Mouse (Mus musculus): ENCODE results near the gene Cdh23.

Gene Cdh23

DNA sequence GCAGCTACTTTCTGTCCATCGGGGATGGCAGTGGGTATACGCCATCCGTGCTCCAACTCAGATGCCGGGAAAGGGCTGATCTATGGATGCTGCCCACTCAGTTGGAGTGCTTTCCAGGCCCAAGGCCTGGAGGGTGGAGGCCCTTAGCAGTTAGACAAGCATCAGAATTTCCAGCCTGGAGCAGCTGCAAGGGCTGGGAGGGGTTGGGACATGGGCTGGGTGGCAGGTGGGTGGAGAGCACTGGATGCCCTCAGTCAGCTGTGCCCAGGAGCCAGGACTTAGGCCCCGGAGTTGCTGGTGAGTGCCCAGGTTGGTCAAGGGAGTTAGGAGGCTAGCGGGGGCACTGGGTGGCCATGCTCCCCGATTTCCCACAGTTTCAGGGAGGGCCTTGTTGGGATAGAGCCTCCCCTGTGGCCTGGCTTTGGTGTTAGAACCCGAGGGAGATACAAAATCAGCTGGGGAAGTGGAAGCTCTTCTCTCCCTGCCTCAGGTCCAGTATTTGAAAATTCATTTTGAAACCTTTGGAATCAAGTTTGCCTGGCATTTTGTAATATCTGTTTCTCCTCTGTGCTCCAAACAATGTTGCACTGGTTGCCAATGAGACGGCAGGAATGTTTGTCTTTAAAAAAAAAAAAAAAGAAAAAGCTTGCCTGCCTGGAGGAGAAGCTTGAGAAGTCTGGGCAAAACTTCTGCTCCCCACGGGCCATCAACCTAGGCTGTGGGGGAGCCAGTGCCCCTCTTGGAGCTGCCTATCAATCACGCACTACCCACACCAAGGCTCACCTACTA is 295.6 kb downstream of the Cdh23 start:
- DNase-seq (ENCODE audit: low read depth, low spot score), result no peak

DNA sequence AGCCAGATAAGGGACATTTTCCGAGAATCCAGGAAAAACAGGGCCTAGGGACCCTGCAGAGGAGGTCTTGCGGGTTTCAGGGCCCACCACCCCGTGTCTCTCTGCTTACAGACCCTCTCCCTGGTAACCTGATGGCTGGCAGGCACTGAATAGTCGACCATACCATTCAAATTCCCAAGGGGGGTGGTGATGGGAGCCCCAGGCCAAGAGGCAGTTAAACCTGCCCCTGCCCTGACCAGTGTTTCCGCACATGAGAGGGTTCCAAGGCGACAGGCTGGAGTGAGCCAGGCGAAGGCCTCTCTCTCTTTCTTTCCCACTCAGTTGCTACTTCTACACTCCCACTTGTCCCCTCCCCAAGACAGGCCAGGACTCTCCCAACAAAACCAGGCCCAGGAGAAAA is 296.8 kb downstream of the Cdh23 start, which contains the start of gene Gm17455:
Gene Gm17455, plus strand, starts transcription at position 278 of the 400 bp plus-strand sequence.
- DNase-seq (ENCODE audit: low read depth, low spot score), result no peak

DNA sequence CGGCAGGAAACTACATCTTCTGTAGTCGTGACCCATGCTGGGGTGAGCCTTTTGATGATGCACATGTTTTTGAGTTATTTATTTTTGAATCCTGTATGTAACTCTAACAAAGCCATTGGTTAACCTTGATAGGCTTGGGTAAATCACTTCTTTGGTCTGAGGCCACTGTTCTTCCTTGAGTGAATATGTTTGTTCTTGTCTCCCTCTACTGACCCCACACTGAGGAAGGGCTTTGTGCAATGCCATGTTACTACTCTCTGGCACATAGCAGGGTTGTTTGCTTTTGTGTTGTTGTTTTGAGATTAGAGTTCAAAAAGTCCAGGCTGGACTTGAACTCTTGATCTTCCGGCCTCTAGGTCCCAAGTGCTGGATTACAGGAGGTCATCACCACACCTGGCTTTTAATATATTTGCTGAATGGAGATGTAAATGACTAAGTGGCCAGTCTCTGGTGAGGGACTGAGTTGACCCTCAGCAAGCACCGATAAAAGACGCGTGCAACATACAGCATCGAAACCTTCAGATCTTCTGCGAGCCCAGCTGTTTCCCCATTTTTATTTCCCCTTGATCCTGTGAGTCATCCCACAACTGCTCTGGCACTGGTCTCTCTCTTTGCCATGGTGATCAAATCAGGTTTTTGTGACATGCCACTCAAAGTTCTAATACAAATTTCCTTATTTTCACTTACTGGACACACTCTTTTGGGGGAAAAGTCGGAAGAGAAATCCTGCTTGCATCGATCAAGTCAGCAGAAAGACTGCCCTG is 298.1 kb downstream of the Cdh23 start:
- DNase-seq (ENCODE audit: low read depth, low spot score), result no peak

DNA sequence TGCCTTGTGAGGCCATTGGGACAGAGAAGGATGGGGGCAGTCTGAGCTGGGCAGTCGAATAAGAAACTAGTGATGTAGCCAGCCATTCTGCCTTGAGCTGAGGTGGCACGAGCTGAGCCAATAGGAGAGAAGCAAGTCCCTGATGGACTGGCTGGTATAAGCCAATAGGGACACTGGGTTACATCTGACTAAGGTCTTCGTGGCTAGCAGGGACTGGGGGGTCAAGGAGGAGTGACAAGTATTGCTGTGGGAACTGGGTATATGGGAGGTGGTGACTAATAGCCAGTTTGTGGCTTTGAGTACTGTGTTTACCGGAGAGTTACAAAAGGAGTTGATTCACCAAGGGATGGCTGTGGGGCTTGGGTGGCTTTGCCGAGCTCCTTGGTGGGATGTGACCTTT is 300.7 kb downstream of the Cdh23 start:
- DNase-seq (ENCODE audit: low read depth, low spot score), result no peak

DNA sequence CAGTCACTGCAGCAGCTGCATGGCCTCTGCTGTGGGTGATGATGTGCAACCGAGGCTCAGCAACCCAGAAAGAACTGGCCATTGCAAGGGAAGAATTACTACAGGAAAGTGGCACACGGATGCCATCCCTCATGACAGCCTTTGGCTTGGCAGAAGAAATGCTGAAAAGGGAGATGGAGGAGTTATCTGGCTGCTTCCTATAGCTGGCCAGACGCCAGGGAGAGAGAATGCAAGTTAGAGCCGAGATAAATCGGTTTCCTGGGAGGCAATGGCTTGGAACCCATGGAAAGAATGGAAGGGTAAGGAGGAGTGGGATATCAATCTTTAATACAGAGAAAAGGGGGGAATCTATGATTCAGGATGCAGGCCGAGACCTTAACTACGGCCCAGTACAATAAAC is 301.4 kb downstream of the Cdh23 start:
- no peak for DNase-seq (ENCODE audit: low read depth, low spot score)

DNA sequence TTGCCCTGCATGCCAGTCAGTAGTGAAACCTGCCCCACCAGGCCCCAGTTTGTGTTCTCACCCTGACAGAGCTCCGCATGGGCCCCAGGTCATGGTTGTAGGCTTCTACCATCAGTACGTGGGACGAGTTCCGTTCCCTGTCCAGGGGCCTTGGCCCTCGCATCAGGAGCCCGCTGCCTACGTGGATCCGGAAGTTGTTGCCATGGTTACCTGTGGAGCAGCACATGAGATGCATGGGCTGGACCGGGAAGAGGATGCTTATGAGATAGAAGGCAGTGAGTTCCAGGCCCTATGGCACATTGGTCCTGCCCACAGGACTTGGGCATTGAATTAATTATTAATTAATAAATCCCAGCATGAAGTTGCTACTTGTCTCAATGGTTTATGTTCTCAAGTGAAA is 304.6 kb downstream of the Cdh23 start:
- DNase-seq (ENCODE audit: low read depth, low spot score), result no peak

DNA sequence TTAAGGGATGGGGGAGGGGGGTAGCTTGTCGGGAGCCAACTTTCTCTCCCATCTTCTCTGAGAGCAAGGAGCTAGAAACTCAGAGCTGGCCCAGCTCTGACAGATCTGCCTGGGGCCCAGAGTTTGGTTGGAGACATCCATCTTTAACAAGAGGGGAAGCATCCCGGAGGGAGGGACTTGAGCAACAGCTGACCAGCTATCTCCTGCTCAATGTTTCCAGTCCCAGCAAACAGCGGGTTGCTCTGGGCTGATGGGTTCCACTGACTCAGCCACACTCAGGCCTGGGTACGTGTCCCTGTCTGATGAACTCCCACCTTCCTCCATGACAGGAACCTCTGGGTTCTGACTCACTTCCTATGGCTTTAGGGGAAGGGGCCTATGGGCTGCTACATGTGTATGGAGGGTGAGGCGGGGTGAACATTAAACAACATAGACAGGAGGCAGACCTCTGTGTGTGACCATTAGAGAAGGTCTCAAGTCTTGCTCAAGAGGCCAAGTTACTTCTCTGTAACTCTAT is 305.3 kb downstream of the Cdh23 start:
- no peak for DNase-seq (ENCODE audit: low read depth, low spot score)

DNA sequence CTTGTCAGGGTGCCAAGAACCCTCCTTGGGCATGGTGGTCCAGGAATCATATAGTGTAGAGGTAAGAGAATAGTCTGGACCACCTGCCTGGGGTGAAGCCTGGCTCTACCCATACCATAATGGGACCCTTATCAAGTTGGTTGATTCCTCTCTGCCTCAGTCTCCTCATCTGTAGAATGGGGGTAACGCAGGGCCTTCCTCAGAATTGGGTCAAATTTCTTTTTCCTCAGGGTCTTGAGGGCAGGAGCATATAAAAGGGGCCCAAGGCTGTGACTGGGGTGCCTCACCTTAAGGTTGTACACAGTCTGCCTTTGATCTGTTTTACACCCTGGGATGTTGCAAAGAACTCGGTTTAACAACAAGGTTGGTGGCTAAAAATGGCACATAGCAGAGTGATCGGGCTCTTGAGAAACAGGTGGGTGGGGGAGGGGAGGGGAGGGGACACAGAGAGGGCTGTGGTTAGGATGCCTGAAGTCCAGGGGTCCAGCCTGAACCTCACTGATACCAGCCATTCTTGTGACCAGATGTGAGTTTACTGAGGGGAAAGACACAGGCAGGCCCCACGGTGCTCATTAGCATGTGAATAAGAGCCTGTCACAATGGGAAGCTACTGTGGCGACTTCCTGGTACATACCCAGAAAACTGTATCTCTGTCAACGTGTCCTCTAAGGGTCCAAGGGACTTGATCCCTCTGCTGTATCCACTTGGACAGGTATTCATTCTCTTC is 305.9 kb downstream of the Cdh23 start:
- no peak for DNase-seq (ENCODE audit: low read depth, low spot score)

DNA sequence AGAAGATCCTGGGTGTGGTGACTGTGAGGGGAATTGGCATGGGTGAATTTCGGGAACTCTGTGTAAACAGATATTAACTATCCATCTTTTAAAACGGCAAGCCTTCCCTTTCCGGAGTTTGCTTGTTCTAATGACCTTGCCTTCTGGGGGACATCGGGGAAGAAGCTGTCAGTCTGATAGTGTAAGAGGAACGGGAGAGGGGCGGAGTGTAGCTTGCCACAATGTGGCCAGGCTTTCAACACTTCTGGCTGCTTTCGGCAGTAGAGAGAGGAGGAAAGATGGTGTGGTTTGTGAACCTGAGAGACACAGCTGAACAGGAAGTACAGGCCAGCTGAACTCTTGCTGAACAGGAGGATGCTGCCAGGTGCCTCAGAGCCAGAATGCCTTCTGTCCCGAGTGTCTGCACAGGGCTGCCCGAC is 306.8 kb downstream of the Cdh23 start:
- no peak for DNase-seq (ENCODE audit: low read depth, low spot score)

DNA sequence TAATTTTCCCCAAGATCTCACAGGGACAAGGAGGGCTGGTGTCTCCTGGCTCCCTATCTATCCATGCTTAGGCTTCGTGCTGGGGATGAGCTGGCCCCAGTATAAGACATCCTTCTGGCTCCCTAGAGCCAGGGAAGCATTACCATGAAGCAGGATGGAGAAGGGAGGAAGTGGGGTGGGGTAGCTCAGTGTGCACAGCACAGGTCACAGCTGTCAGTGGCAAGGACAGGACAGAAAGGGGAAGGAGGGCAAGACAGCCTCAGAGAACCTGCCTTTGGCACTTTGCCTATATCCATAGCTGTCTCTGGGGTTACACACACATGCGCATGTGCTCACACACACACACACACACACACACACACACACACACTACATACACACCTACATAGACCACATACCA is 308.0 kb downstream of the Cdh23 start:
- no peak for DNase-seq (ENCODE audit: low read depth, low spot score)

DNA sequence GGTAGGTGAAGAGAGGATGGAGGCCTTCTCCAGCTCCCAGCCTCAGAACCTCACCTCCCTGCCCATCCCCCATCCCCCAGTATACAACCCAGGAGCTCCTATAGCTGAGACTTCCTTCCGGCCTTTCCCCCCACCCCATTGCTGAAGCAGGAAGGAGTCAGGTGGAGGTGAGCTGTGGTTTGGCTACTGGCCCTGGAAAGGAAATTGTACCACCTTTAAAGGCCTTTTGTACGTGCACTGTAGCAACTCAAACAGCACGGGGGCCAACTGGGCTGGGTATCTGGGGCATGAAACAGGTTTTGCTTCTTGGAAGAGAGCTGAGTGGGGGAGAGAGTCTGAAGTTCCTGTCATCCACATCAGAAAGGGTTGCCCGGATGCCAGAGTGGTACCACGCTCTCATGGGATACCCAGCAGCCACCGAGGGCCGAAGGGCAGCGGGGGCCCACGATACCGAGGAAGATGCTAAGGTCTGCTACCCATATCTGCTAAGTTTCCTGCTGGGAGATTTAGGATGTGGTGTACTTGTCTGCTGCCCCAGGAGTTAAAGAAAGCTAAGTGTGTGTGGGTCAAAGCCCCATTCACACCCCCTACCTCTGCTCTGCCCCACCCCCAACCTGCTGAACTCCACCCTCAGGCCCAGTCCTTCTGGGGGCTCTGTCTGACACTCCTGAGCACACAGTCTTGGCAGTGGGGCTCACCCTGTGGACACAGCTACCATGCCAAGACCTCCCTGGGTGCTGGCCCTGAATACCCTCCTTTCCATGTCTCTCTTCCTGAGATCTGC is 315.0 kb downstream of the Cdh23 start:
- no peak for DNase-seq (ENCODE audit: low read depth, low spot score)

DNA sequence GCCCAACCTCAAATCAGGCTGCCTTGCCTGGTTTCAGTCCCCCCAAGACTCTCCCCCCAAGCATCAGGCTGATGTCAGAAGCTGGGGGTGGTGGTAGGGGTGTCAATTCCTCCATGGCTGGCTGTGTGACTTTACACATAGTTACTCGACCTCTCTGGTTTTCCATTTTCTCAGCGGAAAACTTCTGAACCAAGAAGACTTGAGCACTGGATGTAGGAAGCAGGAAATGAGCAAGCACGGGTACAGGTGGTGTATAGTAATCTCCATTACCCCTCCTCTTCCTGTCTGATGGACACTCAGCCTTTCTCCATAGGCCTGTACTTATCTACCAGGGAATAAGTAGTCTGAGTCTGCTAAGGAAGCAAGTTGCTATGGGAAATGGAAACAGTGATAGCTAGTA is 316.1 kb downstream of the Cdh23 start:
- no peak for DNase-seq (ENCODE audit: low read depth, low spot score)

DNA sequence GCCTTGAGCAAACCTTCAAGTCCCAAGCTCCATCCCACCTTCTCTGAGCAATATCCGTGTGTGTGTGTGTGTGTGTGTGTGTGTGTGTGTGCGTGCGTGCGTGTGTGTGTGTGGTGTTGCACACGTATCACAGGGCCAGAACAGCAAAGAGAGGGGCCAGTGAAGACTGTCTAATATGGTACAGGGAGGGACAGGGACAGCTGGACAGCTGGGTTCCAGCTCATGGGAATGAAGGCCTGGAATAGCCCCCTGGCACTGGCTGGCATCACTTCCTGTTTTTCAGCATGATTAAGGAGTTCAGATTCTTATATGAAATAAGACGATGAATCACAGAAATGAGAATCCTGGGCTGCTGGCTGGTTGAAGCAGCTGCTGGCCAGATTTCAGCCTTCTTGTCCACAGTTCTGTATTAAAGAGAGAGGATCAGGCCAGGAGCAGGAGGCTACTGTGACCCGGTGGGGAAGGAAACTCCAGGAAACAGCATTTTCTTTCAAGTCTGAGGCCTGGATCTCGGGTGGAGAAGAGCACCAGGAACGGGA is 316.8 kb downstream of the Cdh23 start:
- DNase-seq (ENCODE audit: low read depth, low spot score), result no peak

DNA sequence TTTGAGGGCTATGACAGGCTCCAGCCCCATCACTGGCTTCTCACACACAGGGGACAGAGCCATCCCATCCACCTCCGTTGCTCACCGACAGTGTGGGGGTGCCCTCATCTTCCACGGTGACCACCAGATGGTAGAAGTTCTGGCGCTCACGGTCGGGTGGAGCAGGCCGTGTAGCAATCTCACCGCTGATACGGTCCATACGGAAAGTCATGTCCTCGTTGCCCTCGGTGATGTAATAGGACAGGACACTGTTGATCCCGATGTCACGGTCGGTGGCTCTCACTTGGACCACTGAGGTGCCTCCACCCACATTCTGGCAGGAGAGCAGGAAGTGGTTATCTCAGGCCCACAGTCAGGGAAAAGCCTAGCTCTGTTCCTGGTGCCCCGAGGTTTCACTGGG is 319.6 kb downstream of the Cdh23 start:
- DNase-seq (ENCODE audit: low read depth, low spot score), result no peak

DNA sequence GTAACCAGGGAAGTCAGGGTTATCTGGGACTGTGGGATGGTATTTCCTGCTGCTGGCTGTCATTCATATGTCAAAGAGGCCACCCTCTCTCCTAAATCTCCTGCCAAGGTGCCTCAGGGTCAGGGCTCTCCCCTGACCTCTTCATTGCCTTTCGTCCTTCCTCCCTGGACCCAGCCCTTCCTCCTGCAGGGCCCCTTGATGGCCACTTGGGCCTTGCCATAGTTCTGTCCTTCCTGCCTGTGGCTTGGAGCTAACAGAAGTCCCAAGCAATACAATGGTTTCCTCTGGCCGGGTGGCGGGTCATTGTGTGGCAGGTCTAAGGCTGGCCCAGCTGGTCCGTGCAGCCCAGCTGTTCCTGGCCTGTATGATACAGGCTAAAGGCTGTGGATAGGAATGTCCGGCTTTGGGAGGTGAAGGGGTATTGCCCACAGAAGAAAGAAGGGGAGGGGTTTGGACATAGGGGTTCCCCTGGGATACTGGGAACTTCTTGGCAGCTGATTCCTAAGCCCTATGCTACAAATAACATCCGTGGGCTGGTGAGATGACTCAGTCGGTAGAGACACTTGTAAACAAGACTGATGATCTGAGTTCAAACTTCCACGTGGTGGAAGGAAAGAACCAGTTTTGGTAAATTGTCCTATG is 322.2 kb downstream of the Cdh23 start:
- DNase-seq (ENCODE audit: low read depth, low spot score), result no peak

DNA sequence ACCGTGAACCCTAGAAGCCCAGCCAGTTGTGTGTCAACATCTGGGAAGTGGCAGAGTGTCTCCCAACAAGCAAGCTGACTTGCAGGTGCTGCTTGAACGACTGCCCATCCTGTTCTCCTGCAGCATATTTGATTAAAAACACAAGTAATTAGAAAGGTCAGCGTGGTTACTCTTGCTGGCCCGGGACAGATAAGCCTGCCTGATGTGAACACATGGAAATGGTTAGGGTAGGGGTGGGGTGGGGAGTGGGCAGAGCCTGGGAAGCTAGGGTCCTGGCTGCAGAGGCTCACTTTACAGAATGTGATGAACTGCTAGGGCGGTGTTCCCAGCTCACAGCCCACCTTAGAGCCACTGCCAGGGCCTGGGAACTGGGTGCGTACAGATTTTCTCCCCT is 322.8 kb downstream of the Cdh23 start:
- DNase-seq (ENCODE audit: low read depth, low spot score), result no peak

DNA sequence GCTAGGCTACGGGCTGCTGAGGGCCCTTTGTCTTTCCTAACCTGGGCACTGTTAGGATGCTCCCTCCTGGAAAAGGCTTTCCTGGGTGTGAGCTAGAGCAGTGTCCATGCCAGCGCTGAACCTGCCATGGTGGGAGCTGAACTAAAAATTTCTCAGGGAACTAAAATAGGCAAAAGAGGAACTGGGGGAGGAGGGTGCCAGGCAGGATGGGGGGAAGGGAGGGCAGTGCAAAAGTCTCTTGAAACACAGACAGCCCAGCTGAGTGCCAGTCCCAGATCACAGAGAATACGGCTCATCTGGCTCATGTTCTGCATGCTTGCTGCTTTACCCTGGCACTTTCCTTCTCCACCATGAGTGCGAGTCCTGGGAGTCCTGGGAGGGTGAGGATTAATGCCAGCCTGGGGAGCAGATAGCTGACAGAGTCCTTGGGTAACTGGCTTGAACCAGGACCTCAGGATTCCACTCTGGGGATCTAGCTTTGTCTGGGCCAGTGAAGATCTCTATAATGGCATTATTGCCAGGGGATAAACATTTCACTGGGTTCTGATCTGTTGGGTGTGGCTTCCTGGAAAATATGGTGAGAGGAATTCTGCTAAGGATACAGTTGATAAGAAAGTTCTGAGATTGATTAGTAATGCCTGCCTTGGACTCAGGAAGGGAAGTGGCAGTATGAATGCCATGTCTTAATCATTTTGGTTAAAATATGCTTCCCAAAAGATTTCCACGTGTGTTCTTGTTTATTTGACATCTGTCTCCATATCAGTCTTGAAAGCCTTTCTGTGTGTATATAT is 324.5 kb downstream of the Cdh23 start:
- DNase-seq (ENCODE audit: low read depth, low spot score), result no peak

DNA sequence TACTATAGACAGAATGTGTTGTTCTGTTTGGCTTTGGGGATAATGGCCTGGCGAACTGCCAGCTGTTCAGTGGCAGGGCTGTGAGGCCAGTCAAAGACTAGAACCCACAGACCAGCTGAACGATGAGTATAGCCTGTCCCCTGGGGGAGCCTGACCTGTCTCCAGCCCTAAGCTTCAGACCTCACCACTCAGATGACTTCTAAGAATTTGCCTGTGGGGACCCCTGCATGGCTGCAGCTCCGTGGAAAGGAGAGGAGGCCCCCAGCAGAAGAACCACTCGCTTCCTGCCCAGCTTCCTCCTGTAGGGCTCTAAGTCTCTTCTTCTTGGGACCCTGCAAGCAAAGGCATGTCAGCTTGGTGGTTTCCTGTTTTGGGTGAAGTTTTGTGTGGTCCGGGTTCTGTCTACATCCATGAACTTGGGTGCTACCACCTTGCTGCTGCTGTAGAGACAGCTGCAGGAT is 325.7 kb downstream of the Cdh23 start:
- no peak for DNase-seq (ENCODE audit: low read depth, low spot score)

DNA sequence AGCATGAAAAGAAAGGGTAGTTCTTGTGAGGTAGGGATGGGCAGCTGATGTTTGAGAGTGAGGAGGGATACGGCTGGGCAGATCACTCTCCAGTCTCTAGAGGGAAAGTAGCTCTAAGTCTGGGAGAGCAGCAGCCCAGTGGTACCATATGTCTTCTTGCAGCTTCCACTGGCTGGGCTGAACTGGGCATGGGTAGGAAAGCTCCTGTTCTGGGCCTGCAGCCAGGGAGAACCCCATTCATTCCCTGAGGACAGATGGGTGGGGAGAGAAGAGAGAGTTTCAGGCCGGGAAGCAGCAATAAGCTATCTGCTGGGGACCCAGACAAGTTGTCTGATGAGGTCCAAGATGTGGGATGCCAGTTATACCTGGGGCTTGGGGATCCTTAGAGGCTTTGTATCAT is 326.2 kb downstream of the Cdh23 start:
- no peak for DNase-seq (ENCODE audit: low read depth, low spot score)

DNA sequence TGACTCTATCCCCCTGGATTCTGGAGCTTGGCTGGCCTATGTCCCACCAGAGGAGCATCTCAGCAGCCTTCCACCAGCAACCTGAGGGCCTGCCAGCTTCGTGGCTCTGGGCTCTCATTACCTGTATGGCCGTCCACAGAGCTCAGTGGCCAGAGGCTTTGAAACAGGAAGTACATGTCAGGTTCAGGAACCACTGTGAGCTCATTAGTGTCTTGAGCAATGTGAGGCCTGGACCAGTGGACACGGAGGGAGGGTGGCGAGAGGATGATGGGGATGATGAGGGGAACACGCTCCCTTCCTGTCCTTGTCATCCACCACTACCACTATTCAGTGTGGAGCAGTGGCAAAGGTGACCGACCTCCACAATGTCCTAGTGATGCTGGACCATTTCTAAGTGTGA is 326.9 kb downstream of the Cdh23 start:
- DNase-seq (ENCODE audit: low read depth, low spot score), result no peak

All from retina, postnatal 7 days (tissue).